Comparison of ENCODE assay signal across 8 mouse cellular contexts in genomic region chr2:32816946-32817581, GRCm38 (mm10). TPM values are rescaled to one million over a fixed set of nuclear protein-coding genes. Genes with fewer than 3 reads are reported as not detected.
DNase-seq lines count a peak whose midpoint lies in the region; ATAC-seq lines count a peak whose summit lies in the region.

No protein-coding gene starts in this region.

- H3K4me3 ChIP-seq in forebrain, embryonic 13.5 days = no peak overlapping the region

- H3K27me3 ChIP-seq in forebrain, embryonic 13.5 days = no peaks in the 10 kb centered on the region

- WGBS in forebrain, embryonic 13.5 days = 68% methylated on average over 17 of the region's 17 CpGs

- peaks cover 14% of the 10 kb centered on the region for H3K4me1 ChIP-seq in forebrain, embryonic 13.5 days

- peak; percentile 88 to 91 for DNase-seq in cerebellum, adult 18-20 months
- peak; percentile 31 to 46 for DNase-seq in layer of hippocampus, postnatal 25 days (ENCODE audit: extremely low spot score in 1 of 2, low spot score in 1 of 2)
- DNase-seq in mesoderm, embryonic 11.5 days (ENCODE audit: low read depth, low spot score) = peak; percentile 18
- no peak for DNase-seq in B cell, adult 2 months
- DNase-seq in gastrocnemius, postnatal 10 days = no peak
- no peak for DNase-seq in adrenal gland, postnatal 36 days
- DNase-seq in embryo, embryonic 10.5 days (ENCODE audit: low spot score) = no peak

- no peaks in the 10 kb centered on the region for H3K9me3 ChIP-seq in forebrain, embryonic 13.5 days (replicated peaks)

- H3K4me2 ChIP-seq in forebrain, embryonic 13.5 days = no peak overlapping the region

- ATAC-seq in forebrain, embryonic 13.5 days = peak; percentile 77; the same call in 1 of the 2 replicates

- peaks cover 55% of the 10 kb centered on the region for H3K36me3 ChIP-seq in forebrain, embryonic 13.5 days (ENCODE audit: poor library complexity, severe bottlenecking)

- peak overlapping the region; percentile 84 for H3K27ac ChIP-seq in forebrain, embryonic 13.5 days

- H3K9ac ChIP-seq in forebrain, embryonic 13.5 days = no peak overlapping the region

RNA-seq across cellular contexts. Expression of gene Stxbp1, which starts 30.0 kb away (rescaled TPM):
- 97.5 and 109 TPM in 2 replicates for polyA plus RNA-seq in forebrain, embryonic 13.5 days (2015; fragmentation: Nextera tagmentation; extraction: Ambion mirVana)
- 100 to 1,000 TPM; 596 to 606 TPM for total RNA-seq in layer of hippocampus, postnatal 25 days (2021)
- total RNA-seq in gastrocnemius, postnatal 10 days (2021) = 10 to 100 TPM; 10.5 to 18.5 TPM
- total RNA-seq in adrenal gland, postnatal 36 days (2021) = 10 to 100 TPM; 21.5 to 30.6 TPM

RNA-seq across cellular contexts. Expression of gene Cfap157, which starts 32.8 kb away (rescaled TPM):
- 0.45 and 1.4 TPM in 2 replicates for polyA plus RNA-seq in forebrain, embryonic 13.5 days (2015; fragmentation: Nextera tagmentation; extraction: Ambion mirVana)
- 1 to 10 TPM in 1 of 2 experiments, under 1 TPM in 1; 0.49 to 1.3 TPM for total RNA-seq in layer of hippocampus, postnatal 25 days (2021)
- not detected for total RNA-seq in gastrocnemius, postnatal 10 days (2021)
- not detected for total RNA-seq in adrenal gland, postnatal 36 days (2021)

RNA-seq across cellular contexts. Expression of gene Ptrh1, which starts 41.5 kb away (rescaled TPM):
- polyA plus RNA-seq in forebrain, embryonic 13.5 days (2015; fragmentation: Nextera tagmentation; extraction: Ambion mirVana) = 4.6 and 5.4 TPM in 2 replicates
- total RNA-seq in layer of hippocampus, postnatal 25 days (2021) = 1 to 10 TPM; 5.9 to 7.9 TPM
- total RNA-seq in gastrocnemius, postnatal 10 days (2021) = 1 to 10 TPM; 2.3 to 2.7 TPM
- total RNA-seq in adrenal gland, postnatal 36 days (2021) = 10 to 100 TPM in 1 of 2 experiments, 1 to 10 TPM in 1; 8.3 to 12.0 TPM

RNA-seq across cellular contexts. Expression of gene Ttc16, which starts 41.6 kb away (rescaled TPM):
- 0.43 and 0.48 TPM in 2 replicates for polyA plus RNA-seq in forebrain, embryonic 13.5 days (2015; fragmentation: Nextera tagmentation; extraction: Ambion mirVana)
- total RNA-seq in layer of hippocampus, postnatal 25 days (2021) = under 1 TPM; 0.54 to 0.59 TPM
- under 1 TPM in 1 of 2 experiments, not detected in 1; 0.11 TPM for total RNA-seq in gastrocnemius, postnatal 10 days (2021)
- total RNA-seq in adrenal gland, postnatal 36 days (2021) = under 1 TPM; 0.10 to 0.20 TPM

RNA-seq across cellular contexts. Expression of gene Fam129b, which starts 58.9 kb away (rescaled TPM):
- polyA plus RNA-seq in forebrain, embryonic 13.5 days (2015; fragmentation: Nextera tagmentation; extraction: Ambion mirVana) = 21.1 and 23.7 TPM in 2 replicates
- 10 to 100 TPM; 15.1 to 15.7 TPM for total RNA-seq in layer of hippocampus, postnatal 25 days (2021)
- total RNA-seq in gastrocnemius, postnatal 10 days (2021) = 10 to 100 TPM; 16.5 to 22.5 TPM
- total RNA-seq in adrenal gland, postnatal 36 days (2021) = 10 to 100 TPM; 15.8 to 32.3 TPM

Comparison
In these comparisons a context has a peak if more than half of its experiments do, and no peak if none do; other contexts are left out.
1. DNase-seq: peak in cerebellum, adult 18-20 months (2 of 2), layer of hippocampus, postnatal 25 days (2 of 2) and mesoderm, embryonic 11.5 days (single experiment); none in B cell, adult 2 months (0 of 2), gastrocnemius, postnatal 10 days (single experiment), adrenal gland, postnatal 36 days (0 of 2) and embryo, embryonic 10.5 days (single experiment).
2. RNA of gene Stxbp1, which starts 30.0 kb away (total RNA-seq): 596 to 606 TPM in layer of hippocampus, postnatal 25 days; 21.5 to 30.6 TPM in adrenal gland, postnatal 36 days and 10.5 to 18.5 TPM in gastrocnemius, postnatal 10 days; every median in the first group is over 10 times any median in the second.